Mouse (Mus musculus) c-Kit-positive CD71-positive TER-119-negative erythroid progenitor cells, embryonic 14.5 days (primary cell): ENCODE measurements around the gene Dtymk.
"Not testable (repeated sequence)": the region's sequence is repeated elsewhere in the genome, so short reads cannot be mapped to it uniquely, and the experiment has no call there.

Source experiments
- DNase-seq: peaks from one replicate; pipeline ENCODE4 v3.0.0-alpha.2; 2013; ENCODE audit warnings: low read depth

Dtymk gene

DNA sequence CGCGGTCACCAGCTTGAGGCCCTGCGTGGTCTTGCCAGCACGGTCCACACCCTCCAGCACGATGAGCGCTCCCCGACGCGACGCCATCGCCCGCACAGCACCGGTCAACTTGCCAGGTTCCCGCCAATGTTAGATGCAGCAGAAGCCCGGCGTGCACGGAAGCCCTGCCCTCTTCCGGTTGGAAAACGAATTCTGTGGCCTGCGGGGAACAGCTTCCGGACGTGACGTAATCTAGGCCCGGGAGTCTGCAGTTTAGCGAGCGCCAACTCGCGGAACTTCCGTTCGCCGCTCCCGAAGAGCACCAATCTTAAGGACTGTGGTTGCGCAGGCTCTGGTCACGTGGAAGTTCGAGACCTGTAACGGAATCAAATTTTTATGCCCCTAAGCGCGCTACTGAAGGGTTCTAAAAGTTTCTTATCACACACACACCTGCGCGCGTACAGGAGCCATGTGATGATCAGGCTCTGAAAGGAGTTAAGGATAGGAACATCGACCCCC lies at the start of gene Dtymk:
Gene Dtymk (minus strand): TSS at position 194 of the 498 bp plus-strand sequence.
- DNase-seq = peak; percentile 92

DNA sequence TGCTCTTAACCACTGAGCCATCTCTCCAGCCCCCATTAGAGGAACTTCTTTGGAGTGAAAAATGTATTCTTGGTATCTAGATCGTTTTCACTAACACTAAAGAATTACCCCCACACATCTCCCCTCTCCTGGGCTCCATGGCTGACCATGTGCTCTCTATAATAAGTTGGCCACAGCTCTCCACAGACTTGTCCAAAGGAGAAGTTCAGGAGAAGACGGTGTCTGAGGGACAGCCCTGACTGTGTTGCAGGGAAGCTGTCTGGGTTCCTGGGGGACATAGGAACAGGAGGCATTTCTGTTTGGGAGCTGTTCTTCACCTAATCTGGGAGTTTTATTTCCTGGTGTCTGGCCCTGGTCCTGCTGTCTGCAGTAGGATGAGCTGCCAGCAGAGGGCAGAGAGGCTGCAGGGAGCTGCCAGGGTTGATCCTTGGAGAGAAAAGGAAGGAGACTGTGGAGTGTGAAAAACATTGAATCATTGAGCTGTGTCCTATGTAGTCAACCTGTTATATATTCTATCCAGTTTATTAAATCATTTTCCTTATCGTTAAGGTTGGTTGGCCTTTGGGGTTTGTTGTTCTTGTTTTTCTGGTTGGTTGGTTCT lies 44.1 kb upstream of the Dtymk start:
- DNase-seq = not testable (repeated sequence)

DNA sequence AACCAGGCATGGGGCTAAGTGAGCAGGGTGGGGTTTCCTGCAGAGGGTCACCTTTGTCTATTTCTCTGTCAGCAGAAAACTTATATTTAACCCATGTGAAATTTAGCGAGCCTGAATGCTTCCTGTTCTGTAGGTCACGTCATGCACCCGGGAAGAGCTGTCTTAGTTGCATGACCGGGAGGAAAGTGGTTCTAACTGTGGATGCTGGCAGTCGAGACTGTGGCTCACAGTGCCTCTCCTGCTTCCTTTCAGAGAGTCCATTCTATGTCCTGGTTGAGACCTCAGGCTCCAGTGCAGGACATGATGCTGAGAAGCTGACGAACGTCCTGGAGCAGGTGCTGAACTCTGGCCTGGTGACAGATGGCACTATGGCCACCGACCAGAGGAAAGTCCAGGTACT lies 36.8 kb upstream of the Dtymk start:
- not testable (repeated sequence) for DNase-seq

- no peak for DNase-seq
Observed at GRCm38 (mm10) chr1:93837335-93837734, 35.6 kb upstream of the Dtymk start.

DNA sequence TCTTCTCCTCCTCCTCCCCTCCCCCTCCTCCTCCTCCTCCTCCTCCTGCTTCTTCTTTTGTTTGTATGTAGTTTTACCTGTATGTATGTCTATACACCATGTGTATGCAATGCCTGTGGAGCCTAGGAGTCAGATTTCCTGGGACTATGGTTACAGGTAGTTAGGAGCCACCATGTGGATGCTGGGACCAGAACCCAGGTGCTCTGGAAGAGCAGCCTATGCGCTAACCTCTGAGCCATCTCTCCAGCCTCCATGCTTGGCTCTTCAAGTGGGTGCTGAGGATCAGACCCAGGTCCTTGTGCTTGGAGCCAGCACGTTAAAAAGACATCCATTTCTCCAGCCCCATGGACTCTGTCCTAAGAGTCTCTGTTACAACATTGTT lies 34.8 kb upstream of the Dtymk start:
- no peak for DNase-seq

GRCm38 (mm10) chr1:93835876-93836531 lies 34.3 kb upstream of the Dtymk start:
- DNase-seq = no peak

- no peak for DNase-seq
Observed at GRCm38 (mm10) chr1:93835211-93835610, 33.5 kb upstream of the Dtymk start.

DNA sequence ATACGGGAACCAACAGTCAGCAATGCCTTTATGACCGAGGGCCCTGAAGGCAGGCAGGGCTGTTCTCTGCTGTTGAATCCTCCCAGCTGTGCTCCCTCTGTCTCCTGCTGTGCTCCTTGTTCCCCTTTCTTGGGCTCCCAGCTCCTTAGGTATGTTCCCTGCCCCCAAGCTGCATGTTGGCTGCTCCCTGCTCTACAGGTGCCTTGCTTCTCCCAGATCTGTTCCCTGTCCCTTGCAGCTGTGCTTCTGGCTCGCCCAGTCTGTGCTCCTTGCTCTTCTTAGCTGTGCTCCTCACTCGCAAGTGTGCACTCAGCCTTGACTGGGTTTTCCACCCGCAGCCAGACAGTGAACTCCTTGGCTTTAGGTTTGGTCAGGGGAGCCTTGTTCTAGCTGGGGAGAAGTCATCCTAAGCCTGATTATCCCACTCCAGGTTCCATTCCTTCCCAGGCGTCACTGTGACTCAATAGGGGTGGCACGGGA lies 33.0 kb upstream of the Dtymk start:
- DNase-seq = no peak

- not testable (repeated sequence) for DNase-seq
Observed at GRCm38 (mm10) chr1:93832754-93833360, 31.1 kb upstream of the Dtymk start.

DNA sequence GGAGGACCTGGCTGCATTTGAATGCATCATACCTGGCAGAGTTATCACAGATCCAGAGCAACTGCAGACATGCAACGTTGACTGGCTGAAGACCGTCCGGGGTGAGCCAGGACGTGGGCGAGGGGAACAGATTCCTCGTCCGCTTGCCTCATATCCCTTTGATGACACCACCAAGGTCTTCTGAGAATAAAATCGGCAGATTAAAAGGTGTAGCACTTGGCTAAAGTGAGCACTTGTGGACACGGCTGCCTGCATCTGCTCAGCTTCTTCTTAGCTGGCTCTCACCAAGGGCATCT lies 24.8 kb upstream of the Dtymk start:
- DNase-seq = no peak

DNA sequence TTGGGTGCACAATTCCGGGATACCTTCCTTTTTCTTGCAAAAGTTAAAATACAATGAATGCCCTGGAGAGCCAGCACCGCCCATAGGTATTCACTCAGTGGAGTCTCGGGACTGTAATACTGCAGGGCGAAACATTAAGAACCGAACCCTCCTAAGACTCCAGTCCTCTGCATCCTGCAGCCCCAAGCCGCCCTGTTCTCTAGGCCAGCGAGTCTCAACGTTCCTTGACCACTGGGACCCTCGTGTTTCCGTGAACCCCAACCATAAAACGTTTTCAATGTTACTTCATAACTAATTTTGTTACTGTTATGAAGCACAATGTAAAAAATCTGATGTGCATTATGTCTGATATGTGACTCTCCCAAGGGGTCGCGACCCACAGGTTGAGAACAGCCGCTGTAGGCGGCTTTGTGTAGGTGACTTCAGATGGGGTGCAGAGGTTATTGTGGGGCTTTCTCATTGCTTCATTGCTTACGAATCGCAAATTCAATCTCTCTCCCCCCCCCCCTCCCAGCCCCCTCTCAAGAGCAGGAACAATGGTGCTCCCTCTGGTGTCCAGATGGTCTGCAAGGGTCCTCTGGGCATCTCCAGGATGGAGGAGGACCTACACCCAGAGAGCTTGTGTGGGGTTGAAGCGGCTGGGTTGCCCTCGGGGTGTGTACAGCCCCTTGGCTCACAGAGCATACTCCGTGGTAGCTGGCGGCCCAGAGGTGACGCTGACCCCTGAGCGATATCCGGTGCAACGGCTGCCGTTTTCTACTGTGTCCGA lies 24.2 kb upstream of the Dtymk start:
- DNase-seq = no peak

DNA sequence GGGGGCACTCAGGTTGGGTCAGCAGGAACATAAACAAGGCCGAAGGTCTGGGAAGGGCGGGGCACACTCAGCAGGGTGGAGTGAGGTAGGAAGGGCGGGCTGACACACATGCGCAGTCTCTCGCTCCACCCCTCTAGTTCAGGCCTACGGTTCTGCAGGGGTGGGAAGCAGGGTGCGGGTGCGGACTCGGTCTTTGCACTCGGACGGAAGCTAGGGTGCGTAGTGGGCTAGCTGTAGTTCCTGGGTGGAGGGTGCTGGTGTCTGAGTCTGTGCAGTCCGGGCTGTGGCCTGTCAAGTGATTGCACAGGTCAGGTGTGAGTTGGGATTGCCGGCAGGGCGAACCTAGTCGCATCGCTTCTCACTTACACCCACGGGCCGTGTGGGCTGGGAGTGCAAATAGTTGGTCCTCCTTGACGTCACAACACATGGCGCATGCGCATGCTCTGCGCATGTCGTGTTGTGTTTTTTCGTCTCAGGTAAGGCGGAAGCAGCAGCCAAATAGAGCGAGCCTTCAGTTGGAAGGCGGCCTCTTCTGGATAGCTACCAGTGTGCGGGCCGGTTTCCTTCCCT lies 23.5 kb upstream of the Dtymk start:
- peak; percentile 94 for DNase-seq

GRCm38 (mm10) chr1:93824609-93825008 lies 22.9 kb upstream of the Dtymk start, which contains the start of gene D2hgdh:
D2hgdh (plus strand) TSS chr1:93824909.
- no peak for DNase-seq

GRCm38 (mm10) chr1:93823796-93824495 lies 22.2 kb upstream of the Dtymk start:
- no peak for DNase-seq

DNA sequence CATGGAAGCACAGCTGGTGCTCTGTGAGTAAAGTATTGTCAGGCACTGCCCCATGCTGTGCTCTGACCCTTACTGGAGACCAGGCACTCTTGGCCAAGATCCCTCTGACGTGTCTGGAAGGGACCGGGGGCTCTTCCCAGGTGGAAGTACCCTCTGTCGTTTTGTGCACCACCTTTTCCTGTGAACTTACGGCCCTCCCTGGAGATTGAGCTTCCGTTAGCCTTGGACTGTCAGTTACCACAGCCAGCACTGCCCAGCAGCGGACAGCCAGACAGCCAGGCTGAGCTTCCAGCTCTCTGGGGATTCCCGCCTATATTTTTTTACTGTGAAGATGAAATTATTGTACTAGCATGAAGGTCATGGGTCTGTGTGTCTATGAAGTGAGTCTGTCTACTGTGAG lies 17.0 kb upstream of the Dtymk start:
- no peak for DNase-seq

- no peak for DNase-seq
Observed at GRCm38 (mm10) chr1:93817823-93818532, 16.2 kb upstream of the Dtymk start.

DNA sequence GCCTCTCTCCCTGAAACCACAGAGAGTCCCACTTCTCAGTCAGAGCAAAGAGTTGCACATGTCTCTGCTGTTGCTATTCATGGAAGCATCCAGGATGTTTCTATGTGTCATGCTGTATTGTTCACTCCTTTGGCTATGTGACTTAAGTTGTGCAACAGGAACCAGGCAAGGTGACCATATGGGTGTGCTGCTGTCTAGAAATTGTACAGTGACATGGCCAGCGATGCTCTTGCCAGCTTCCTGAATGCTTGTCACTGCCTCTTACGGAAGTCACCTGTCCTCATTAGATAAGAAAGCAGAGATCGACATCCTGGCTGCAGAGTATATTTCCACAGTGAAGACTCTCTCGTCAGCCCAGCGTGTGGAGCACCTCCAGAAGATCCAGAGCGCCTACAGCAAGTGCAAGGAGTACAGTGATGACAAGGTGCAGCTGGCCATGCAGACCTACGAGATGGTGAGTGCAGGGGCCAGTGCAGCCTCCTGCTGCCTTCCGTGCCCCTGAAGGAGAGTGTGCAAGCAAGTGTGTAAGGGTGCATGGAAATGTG lies 9.8 kb upstream of the Dtymk start:
- DNase-seq = no peak

- no peak for DNase-seq
Observed at GRCm38 (mm10) chr1:93810011-93810410, 8.3 kb upstream of the Dtymk start.

DNA sequence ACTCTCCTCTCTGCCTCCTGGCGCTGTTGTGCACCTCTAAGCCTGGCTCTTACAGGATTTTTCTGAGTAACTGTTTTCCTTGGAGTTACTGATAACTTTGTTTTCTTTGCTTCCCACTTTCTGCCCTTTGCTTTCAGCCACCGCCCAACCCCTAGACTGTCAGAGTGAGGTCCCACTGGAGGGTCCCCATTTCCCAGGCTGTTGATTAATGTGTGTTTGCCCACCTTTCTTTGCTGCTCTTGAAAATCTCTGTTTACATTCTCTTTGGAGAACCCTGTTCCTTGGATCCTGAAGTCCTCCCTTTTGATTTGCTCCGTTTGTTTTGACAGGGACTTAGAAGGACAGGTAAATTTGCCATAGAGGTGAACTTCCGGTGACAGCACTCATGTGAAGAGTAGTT lies 7.1 kb upstream of the Dtymk start:
- no peak for DNase-seq

DNA sequence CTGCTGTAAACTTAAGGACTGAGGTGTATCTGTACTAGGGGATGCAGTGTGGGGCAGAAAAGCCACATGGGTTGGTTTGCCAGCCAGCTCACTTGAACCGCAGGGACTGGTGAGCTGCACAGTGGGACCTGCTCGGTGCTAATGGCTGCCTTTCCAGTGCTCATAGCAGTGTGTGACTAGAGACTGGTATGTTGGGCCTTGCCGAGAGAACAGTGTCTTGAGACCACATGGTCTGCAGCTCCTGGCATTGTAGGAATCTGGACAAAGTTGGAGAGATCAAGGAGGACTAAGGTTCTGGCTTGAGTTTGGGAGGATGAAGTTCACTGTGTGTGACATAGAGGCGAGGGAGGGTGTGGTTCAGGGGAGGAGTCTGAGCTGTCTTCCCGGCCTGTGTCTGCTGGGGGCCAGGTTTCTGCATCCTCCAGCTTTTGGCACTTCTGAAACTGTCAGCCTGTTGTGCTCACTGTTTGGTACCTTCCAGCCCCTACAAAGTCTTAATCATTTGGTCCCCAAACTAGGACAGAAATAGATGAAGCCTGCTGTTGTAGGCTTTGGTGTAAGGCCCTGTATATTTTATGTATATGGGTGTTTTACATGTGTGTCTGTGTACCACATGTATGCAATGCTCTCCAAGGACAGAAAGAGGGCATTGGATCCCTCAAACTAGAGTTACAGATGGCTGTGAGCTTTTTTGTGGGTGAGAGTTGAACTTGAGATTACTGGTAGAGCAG lies 3.7 kb upstream of the Dtymk start:
- DNase-seq = peak; percentile 45
